In the genomic region with DNA sequence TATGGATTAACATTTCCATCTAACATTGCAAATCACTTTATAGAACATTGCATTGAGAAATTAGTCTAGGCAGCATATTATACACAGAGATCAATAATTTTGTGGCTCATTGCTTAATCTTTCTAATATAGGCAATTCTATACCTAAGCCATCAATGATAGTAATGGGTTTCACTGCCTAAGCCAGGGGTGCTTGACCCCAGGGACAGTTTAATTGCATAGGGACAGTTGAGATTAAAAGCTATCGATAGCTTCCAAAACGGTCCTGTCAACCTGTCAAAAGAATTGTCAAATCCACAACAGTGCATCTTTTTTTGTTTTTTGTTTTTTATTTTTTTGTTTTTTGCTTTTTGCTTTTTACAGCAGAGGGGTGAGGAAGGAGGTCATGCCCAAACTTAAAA, we compare ENCODE assay signal across 12 mouse cellular contexts. TPM values are rescaled to one million over a fixed set of nuclear protein-coding genes. Genes with fewer than 3 reads are reported as not detected.
DNase-seq lines count a peak whose midpoint lies in the region; ATAC-seq and TF ChIP-seq lines count a peak whose summit lies in the region.
"Had no signal": no experiment of that assay in that cellular context is flagged by ENCODE, and none has a peak within 500 bp of the region (broad histone marks: within the 10 kb centered on the region; RNA-seq: fewer than 3 reads in every experiment).

No protein-coding gene starts in this region.

- WGBS in forebrain, embryonic 13.5 days: 69% methylated on average over 2 of the region's 2 CpGs
- WGBS in limb, embryonic 10.5 days: 79% methylated on average over 2 of the region's 2 CpGs
- WGBS in neural tube, embryonic 14.5 days: 68% methylated on average over 2 of the region's 2 CpGs

- peak overlapping the region; percentile 51; the same call in 1 of the 2 replicates for H3K4me3 ChIP-seq in layer of hippocampus, adult 2 months
- H3K4me3 ChIP-seq in forebrain, embryonic 13.5 days: peak overlapping the region; percentile 42; the same call in 1 of the 2 replicates
- H3K4me3 ChIP-seq in limb, embryonic 10.5 days: peak overlapping the region; percentile 54; the same call in 1 of the 2 replicates
- peak overlapping the region; percentile 44 for H3K4me3 ChIP-seq in neural tube, embryonic 14.5 days (ENCODE audit: low read depth, low read length)
- H3K4me3 ChIP-seq: erythroblast, embryonic 14.5 days had no signal

- no peaks in the 10 kb centered on the region for H3K9me3 ChIP-seq in forebrain, embryonic 13.5 days (replicated peaks)
- H3K9me3 ChIP-seq in limb, embryonic 10.5 days (replicated peaks): no peaks in the 10 kb centered on the region
- no peaks in the 10 kb centered on the region for H3K9me3 ChIP-seq in neural tube, embryonic 14.5 days (ENCODE audit: control insufficient read depth, low read length)
- H3K9me3 ChIP-seq: megakaryocyte, embryonic 14.5 days had no signal

- peak overlapping the region; percentile 67 for H3K4me2 ChIP-seq in forebrain, embryonic 13.5 days
- H3K4me2 ChIP-seq in neural tube, embryonic 14.5 days (ENCODE audit: low read depth, low read length): peak overlapping the region; percentile 60

- no peak overlapping the region for H3K9ac ChIP-seq in forebrain, embryonic 13.5 days
- H3K9ac ChIP-seq in neural tube, embryonic 14.5 days (replicated peaks; ENCODE audit: low read depth, low read length): no peak overlapping the region; the same call in 1 of the 2 replicates

- no peaks in the 10 kb centered on the region for H3K27me3 ChIP-seq in forebrain, embryonic 13.5 days
- peaks cover 12% of the 10 kb centered on the region; the same call in 1 of the 2 replicates for H3K27me3 ChIP-seq in limb, embryonic 10.5 days (ENCODE audit: low read depth, poor library complexity, severe bottlenecking)
- H3K27me3 ChIP-seq in neural tube, embryonic 14.5 days (ENCODE audit: control insufficient read depth, insufficient read depth, low read length): no peaks in the 10 kb centered on the region
- H3K27me3 ChIP-seq: CH12.LX had no signal

- TF ChIP-seq CTCF in layer of hippocampus, adult 2 months (conservative IDR thresholded peaks at IDR 0.05): no peak

- no peak overlapping the region; the same call in 1 of the 2 replicates for H3K27ac ChIP-seq in layer of hippocampus, adult 2 months
- no peak overlapping the region for H3K27ac ChIP-seq in forebrain, embryonic 13.5 days
- no peak overlapping the region for H3K27ac ChIP-seq in limb, embryonic 10.5 days
- H3K27ac ChIP-seq in neural tube, embryonic 14.5 days (ENCODE audit: low read depth, low read length): 0 out of 2 replicates have a peak overlapping the region, but pooled peaks have one; percentile 77

- no peaks in the 10 kb centered on the region for H3K36me3 ChIP-seq in forebrain, embryonic 13.5 days (ENCODE audit: poor library complexity, severe bottlenecking)
- no peaks in the 10 kb centered on the region for H3K36me3 ChIP-seq in limb, embryonic 10.5 days
- H3K36me3 ChIP-seq in neural tube, embryonic 14.5 days (ENCODE audit: control insufficient read depth, insufficient read depth, low read length): no peaks in the 10 kb centered on the region

- ATAC-seq in forebrain, embryonic 13.5 days: 0 out of 2 replicates have a peak, but pooled peaks have one; percentile 2
- ATAC-seq in neural tube, embryonic 14.5 days (ENCODE audit: low read depth): 0 out of 2 replicates have a peak, but pooled peaks have one; percentile 22
- ATAC-seq: activated CD4-positive, CD25-positive, alpha-beta regulatory T cell, adult 4 months had no signal

- H3K4me1 ChIP-seq in forebrain, embryonic 13.5 days: no peaks in the 10 kb centered on the region
- H3K4me1 ChIP-seq in limb, embryonic 10.5 days: peaks cover 7% of the 10 kb centered on the region
- no peaks in the 10 kb centered on the region for H3K4me1 ChIP-seq in neural tube, embryonic 14.5 days (ENCODE audit: control insufficient read depth, insufficient read depth, low read length)

- DNase-seq in layer of hippocampus, adult 2 months (ENCODE audit: low spot score in 2 of 2): no peak
- DNase-seq in layer of hippocampus, postnatal 10 days (ENCODE audit: low spot score in 2 of 2): no peak
- DNase-seq in limb, embryonic 10.5 days (ENCODE audit: low spot score): no peak
- DNase-seq in spleen, adult 12 weeks (ENCODE audit: low spot score): no peak
- no peak for DNase-seq in gastrocnemius, postnatal 4 days (ENCODE audit: low spot score in 2 of 2)
- no peak for DNase-seq in thymus, postnatal 10 days (ENCODE audit: low spot score in 2 of 2)

RNA-seq across cellular contexts. Expression of a gene that starts 58.5 kb away (rescaled TPM):
- total RNA-seq in layer of hippocampus, adult 2 months (2021): 1 to 10 TPM; 4.7 to 4.8 TPM
- total RNA-seq in layer of hippocampus, postnatal 10 days (2021): 1 to 10 TPM; 9.2 to 9.8 TPM
- polyA plus RNA-seq in forebrain, embryonic 13.5 days (2015; fragmentation: Nextera tagmentation; extraction: Ambion mirVana): 20.3 and 22.5 TPM in 2 replicates
- polyA plus RNA-seq in limb, embryonic 10.5 days (2016; fragmentation: Nextera tagmentation; extraction: Ambion mirVana): 10.8 and 14.8 TPM in 2 replicates
- 10.0 and 11.6 TPM in 2 replicates for polyA plus RNA-seq in neural tube, embryonic 14.5 days (2014; fragmentation: Nextera tagmentation; extraction: Ambion mirVana)
- total RNA-seq in gastrocnemius, postnatal 4 days (2021): 10 to 100 TPM; 38.5 to 40.9 TPM
